Mouse (Mus musculus) embryo, embryonic 10.5 days (tissue): ENCODE data around the gene Ppp1r8.

Source experiments
- DNase-seq: peaks from one replicate; pipeline ENCODE4 v3.0.0-alpha.2; 2015; ENCODE audit warnings: low spot score

Ppp1r8 gene

GRCm38 (mm10) chr4:132778562-132779201 lies 64.3 kb downstream of the Ppp1r8 start:
- no peak for DNase-seq
